Mouse (Mus musculus) cerebellum, adult 9-10 months (tissue): Measurements from ENCODE around the gene Fam227a.

Experiments
- DNase-seq: peaks from one replicate; pipeline ENCODE4 v3.0.0; 2022

Fam227a gene

DNA sequence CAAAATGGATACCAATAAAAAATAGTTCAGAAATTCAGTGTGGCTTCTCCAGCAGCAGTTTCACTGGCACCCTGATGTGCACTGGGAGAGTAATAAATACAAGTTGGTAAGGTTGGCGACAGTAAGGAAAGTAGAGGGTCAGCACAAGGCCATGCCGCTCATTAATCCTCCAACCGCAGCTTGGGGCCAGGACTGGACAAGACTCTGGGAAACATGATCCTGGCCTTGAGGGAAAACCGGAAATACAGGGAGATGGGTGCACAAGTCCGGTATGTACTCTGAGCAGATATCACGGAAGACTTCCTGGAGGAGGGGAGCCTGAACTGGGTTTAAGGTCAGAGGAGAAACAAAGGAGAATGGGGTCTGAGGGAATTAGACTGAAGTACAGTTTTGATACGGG is 43.3 kb downstream of the Fam227a start:
- no peak for DNase-seq

GRCm38 (mm10) chr15:79609226-79609625 is 49.5 kb downstream of the Fam227a start:
- DNase-seq = no peak

DNA sequence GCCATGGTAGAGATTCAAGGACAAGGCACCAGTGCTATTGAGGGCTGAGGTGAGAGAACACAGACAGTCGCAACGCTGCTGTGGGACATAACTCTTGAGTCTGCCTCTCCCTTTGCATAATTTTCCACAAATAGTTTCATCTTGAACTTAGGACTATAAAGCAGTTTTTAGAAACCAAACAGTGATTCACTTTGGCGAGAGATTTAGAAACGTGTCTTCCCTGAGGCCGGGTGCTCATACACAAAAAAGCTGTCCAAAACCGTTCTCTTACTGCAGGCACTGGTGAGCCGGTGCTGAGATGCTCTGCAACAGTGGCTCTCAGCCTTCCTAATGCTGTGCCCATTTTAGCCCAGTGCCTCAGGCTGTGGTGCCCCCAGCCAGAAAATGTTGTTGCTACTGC is 50.5 kb downstream of the Fam227a start:
- DNase-seq = no peak

DNA sequence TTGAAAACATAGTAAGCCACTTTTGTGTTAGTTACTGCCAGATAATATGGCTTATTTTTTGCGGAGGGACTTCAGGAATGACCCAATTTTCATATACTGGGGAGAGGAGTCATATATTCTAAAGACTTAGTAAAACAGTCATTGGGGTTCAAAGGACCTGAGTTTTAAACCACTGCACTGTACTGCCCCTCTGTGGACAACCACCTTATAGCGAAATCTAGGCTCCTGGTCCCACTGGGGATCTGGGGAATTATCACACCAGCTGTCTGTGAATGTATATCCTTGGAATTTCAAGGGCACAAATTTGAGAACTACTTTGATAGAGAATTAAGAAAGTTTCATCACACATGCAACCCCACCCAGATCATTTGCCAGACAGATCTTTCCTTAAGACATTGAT is 51.0 kb downstream of the Fam227a start:
- DNase-seq = no peak

DNA sequence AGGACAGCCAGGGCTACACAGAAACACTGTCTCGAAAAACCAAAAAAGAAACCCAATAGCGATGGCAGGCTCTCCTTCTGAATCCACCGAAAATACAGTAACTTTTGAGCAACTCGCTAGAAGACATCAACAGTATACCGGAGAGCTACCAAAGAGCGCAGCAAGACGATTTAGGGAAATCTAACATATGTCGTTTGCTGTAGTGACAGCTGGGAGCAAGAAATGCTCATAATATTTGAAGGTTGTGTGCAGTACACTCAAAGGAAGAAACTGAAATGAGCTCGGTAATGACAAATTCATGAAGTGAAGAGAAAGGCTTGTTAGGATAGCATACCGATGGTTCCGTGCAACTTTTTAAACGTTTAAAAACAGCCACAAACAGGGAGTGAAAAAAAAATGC is 52.6 kb downstream of the Fam227a start:
- no peak for DNase-seq

- no peak for DNase-seq
Observed at GRCm38 (mm10) chr15:79604990-79605665, 53.6 kb downstream of the Fam227a start, which contains the start of gene Dmc1. TSS of gene Dmc1 (minus strand) at chr15:79605109.

GRCm38 (mm10) chr15:79600176-79600575 is 58.6 kb downstream of the Fam227a start:
- DNase-seq = no peak

GRCm38 (mm10) chr15:79598715-79599114 is 60.0 kb downstream of the Fam227a start:
- DNase-seq = no peak

DNA sequence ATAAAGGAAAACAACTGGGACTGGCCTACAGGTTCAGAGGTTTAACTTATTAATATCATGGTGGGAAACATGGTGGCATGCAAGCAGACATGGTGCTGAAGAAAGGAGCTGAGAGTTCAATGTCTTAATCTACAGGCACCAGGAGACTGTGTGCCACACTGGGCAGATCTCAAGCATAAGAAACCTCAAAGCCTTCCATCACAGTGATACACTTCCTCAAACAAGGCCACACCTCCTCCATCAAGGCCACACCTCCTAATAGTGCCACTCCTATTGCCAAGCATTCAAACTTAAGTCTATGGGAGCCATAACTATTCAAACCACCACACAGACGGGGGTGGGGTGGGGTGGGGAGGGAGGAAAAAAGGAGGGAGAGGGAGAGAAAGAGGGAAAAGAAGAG is 77.2 kb downstream of the Fam227a start:
- DNase-seq = no peak

- DNase-seq = no peak
Observed at GRCm38 (mm10) chr15:79577671-79578426, 80.9 kb downstream of the Fam227a start.

GRCm38 (mm10) chr15:79576947-79577346 is 81.8 kb downstream of the Fam227a start:
- DNase-seq = no peak

- DNase-seq = no peak
Observed at GRCm38 (mm10) chr15:79575543-79576222, 83.1 kb downstream of the Fam227a start.

GRCm38 (mm10) chr15:79562417-79562816 is 96.3 kb downstream of the Fam227a start:
- DNase-seq = no peak

DNA sequence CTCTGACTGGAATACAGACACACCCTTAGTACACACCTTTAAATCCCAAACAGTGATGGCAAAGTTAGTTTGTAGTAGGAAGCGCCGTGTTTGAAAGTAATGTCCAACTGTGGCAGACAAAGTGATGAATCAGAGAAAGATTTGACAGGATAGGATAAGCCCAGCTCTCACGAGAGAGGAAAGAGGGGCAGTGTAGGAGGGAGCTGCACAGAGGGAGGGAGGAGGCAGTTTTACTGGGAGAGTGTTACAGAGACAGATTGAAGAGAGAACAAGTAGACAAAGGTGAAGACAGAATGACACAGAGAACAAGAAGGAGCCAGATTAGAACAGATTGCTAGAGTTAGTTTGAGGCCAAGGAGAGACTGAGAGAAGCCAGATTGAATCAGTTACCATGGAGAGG is 99.1 kb downstream of the Fam227a start:
- DNase-seq = no peak
